Comparison of ENCODE assay signal across 13 mouse cellular contexts in the genomic region with DNA sequence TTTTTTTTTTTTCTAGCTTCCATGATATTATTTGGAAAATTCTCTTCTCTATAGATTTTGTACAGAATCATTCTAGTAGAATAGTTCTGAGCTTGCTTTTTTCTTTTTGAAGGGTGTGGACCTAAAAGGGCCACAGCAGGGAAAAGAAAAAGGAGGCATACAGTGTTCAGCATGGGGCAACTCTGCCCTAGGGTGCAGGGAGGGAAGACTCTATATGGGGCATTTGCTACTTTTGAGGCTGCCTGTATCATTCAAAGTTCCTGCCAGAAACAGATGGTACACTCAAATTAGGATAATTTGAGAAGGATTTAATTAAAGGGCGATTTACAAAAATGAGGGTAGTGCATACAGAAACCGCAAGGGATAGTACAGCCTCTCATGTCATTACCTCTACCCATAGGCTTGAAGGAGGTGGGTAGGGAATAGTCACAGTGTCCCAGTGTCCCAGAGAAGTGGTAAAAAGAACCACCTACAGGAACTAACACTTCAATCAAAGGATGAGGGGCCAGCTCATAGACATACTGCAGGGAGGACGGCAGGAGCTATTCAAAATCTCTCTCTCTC.
"Had no signal": no experiment of that assay in that cellular context is flagged by ENCODE, and none has a peak within 500 bp of the region (broad histone marks: within the 10 kb centered on the region; RNA-seq: fewer than 3 reads in every experiment).

No protein-coding gene starts in this region.

- H3K27me3 ChIP-seq: liver, embryonic 15.5 days; megakaryocyte, embryonic 14.5 days; midbrain, embryonic 15.5 days had no signal

- H3K9me3 ChIP-seq: limb, embryonic 10.5 days; liver, embryonic 15.5 days; megakaryocyte, embryonic 14.5 days; midbrain, embryonic 15.5 days had no signal

- H3K36me3 ChIP-seq: limb, embryonic 10.5 days; liver, embryonic 15.5 days; midbrain, embryonic 15.5 days had no signal

- H3K4me2 ChIP-seq: liver, embryonic 11.5 days; liver, embryonic 15.5 days; midbrain, embryonic 11.5 days; midbrain, embryonic 15.5 days had no signal

- H3K4me3 ChIP-seq: left cerebral cortex, adult 2 months; limb, embryonic 10.5 days; liver, embryonic 15.5 days; megakaryocyte, embryonic 14.5 days; midbrain, embryonic 15.5 days had no signal

- H3K9ac ChIP-seq: liver, embryonic 15.5 days; midbrain, embryonic 15.5 days had no signal

- DNase-seq: kidney, postnatal 14 days; lung, adult 2 months; thymus, postnatal 4 days had no signal

- H3K4me1 ChIP-seq: limb, embryonic 10.5 days; liver, embryonic 15.5 days; megakaryocyte, embryonic 14.5 days; midbrain, embryonic 15.5 days had no signal

- H3K27ac ChIP-seq: left cerebral cortex, adult 2 months; limb, embryonic 10.5 days; liver, embryonic 15.5 days; macrophage; midbrain, embryonic 15.5 days; stomach, postnatal 0 days had no signal

- ATAC-seq: lung, postnatal 0 days had no signal
